Mouse (Mus musculus) ES-Bruce4 (cell line): Measurements from ENCODE around the gene Apobec2.

ENCODE experiments used
- CTCF ChIP-seq: IDR thresholded peaks from one replicate; pipeline ENCODE4 v1.8.1; 2011; ENCODE audit warnings: low read depth, low read length
- EP300 ChIP-seq: IDR thresholded peaks from 2 replicates; pipeline ENCODE4 v1.6.1; 2011; ENCODE audit warnings: low read depth, low read length; ENCODE audit not compliant: insufficient read depth

DNA sequence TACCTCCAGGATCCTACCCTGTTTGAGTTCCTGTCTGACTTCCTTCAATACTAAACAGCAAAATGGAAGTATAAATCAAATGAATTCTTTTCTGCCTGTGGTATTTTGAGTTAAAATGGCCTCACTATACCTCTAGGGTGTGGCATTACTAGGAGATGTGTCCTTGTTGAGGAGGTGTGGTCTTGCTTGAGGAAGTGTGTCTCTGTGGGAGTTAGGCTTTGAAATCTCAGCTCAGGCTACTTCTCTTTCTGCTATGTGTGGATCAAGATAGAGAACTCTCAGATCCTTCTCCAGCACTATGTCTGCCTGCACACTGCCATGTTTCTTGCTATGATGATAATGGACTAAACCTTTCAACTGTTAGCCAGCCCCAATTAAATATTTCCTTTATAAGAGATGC, 53.7 kb downstream of the Apobec2 start:
- TF ChIP-seq CTCF = no peak
- no peak for TF ChIP-seq EP300
